Mouse (Mus musculus): ENCODE measurements at regions not wholly inside any gene's neighbourhood (a gene's known extent, or its start where the extent isn't known, plus 50 kb on each side); places are given as distances from the start of the nearest gene placed in this dataset.

DNA sequence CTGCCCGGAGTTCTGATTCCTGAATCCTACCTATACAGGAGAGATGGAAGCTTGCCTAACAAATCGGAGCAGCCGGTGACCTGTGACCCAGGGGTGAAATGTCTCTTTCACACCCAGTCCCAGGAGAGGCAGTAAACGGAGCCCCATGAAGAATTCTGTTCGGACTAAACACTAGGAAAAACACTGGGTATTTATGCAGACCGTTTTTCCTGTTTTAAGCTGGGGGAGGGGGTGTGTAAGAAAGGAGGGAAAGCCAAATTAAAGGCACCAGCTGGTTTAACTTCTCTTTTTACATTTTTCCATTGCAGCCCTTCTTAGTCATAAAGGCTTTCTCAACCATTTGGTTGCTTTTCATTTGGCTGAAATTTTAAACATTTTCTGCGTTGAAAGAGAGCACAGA, 127.1 kb downstream of the Gm5426 start:
- TF ChIP-seq GATA1 (IDR thresholded peaks at IDR 0.05; ENCODE audit: low read length): no peak
- TF ChIP-seq TAL1 (IDR thresholded peaks at IDR 0.05; ENCODE audit: low read length): no peak
